Mouse (Mus musculus) stomach, embryonic 16.5 days (tissue): ENCODE results near the gene Tulp2. TPM values are rescaled to one million over a fixed set of nuclear protein-coding genes. Genes with fewer than 3 reads are reported as not detected.

Experiments
- ATAC-seq: fragments of 200-750 bp; cut with Nextera tagmentation; 2 replicates; pipeline ENCODE4 v1.8.0; 2017; ENCODE audit warnings: moderate number of reproducible peaks, moderate TSS enrichment; ENCODE audit not compliant: insufficient read depth, low FRiP score
- H3K27ac ChIP-seq: fragments of 300-500 bp; sonication (generic); 2 replicates; pipeline ENCODE4 v1.5.1; 2014; ENCODE audit warnings: low read length
- H3K27me3 ChIP-seq: fragments of 300-500 bp; sonication (generic); 2 replicates; pipeline ENCODE4 v1.6.1; 2014; ENCODE audit warnings: low read length, control low read depth, mixed read lengths; ENCODE audit not compliant: control insufficient read depth, insufficient read depth
- H3K36me3 ChIP-seq: fragments of 300-500 bp; sonication (generic); 2 replicates; pipeline ENCODE4 v1.6.1; 2014; ENCODE audit warnings: low read length; ENCODE audit not compliant: control insufficient read depth, insufficient read depth
- H3K4me1 ChIP-seq: fragments of 300-500 bp; sonication (generic); 2 replicates; pipeline ENCODE4 v1.6.1; 2014; ENCODE audit warnings: low read length, control low read depth, mixed read lengths; ENCODE audit not compliant: control insufficient read depth, insufficient read depth
- H3K4me2 ChIP-seq: fragments of 300-500 bp; sonication (generic); 2 replicates; pipeline ENCODE4 v1.6.1; 2014; ENCODE audit warnings: low read depth, low read length, mixed read lengths
- H3K4me3 ChIP-seq: fragments of 300-500 bp; sonication (generic); replicated peaks from 2 replicates; pipeline ENCODE4 v1.5.1; 2014; ENCODE audit warnings: mild to moderate bottlenecking, low read length
- H3K9ac ChIP-seq: fragments of 300-500 bp; sonication (generic); 2 replicates; pipeline ENCODE4 v1.6.1; 2014; ENCODE audit warnings: low read length
- H3K9me3 ChIP-seq: fragments of 300-500 bp; sonication (generic); replicated peaks from 2 replicates; pipeline ENCODE4 v1.6.1; 2016; ENCODE audit warnings: low read length, control low read depth; ENCODE audit not compliant: control insufficient read depth
- WGBS: fragments of 180-500 bp; shearing (Covaris S2); extraction: QIAGEN DNeasy Blood & Tissue Kit; methylation state at CpG from one replicate; pipeline ENCODE4 v1.1.7; 2014; 5-methylcytosine and 5-hydroxymethylcytosine counted together
- polyA plus RNA-seq: library from polyadenylated mRNA; unstranded; fragments of >200 nt; fragmentation: Nextera tagmentation; extraction: Ambion mirVana; gene quantifications from 2 replicates; pipeline ENCODE4 v1.2.1, GENCODE M21; 2015

Tulp2 gene
- polyA plus RNA-seq, 1 experiment from 2014 or later, result 1.5 TPM

DNA sequence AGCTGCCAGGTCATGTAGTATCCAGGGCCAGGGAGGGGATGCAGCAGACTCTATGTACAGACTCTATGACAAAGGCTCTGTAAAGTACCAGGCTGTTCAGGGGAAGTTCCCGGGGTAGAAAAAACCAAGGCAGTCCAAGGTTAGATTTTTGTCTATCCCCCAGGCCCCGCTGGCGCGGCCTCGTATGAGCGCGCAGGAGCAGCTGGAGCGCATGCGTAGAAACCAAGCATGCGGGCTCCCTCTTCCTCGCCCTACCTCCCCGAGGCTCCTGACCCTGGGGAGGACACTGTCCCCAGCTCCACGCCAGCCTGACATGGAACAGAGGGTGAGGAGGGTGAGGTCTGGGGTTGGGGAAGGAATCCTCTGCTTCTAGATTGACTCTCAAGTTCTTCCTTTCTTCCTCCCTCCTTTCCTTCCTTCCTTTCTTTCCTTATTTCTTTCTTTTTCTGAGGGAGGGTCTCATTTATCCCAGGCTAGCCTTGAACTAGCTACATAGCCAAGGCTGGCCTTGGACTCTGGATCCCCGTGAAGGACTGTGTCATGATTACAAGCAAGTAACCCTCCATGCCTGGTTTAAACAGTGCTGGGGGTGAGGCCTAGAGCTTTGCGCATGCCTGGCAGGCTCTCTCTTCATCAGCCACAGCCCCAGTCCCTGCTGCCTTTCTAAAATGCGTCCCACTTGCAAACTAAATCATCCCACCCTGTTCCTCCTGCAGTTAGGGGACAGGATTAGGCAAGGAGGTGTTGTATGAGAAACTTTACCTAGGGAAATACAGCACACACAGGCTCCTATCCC is 68.2 kb downstream of the Tulp2 start:
- H3K4me1 ChIP-seq, result 0 out of 2 replicates have a peak, but pooled peaks cover 3% of the 10 kb centered on the region
- no peaks in the 10 kb centered on the region for H3K36me3 ChIP-seq
- H3K4me3 ChIP-seq, result no peak overlapping the region
- 86% methylated on average over 16 of the region's 16 CpGs for WGBS
- no peaks in the 10 kb centered on the region for H3K27me3 ChIP-seq
- H3K9ac ChIP-seq, result no peak overlapping the region
- no peaks in the 10 kb centered on the region for H3K9me3 ChIP-seq
- no peak for ATAC-seq
- no peak overlapping the region for H3K4me2 ChIP-seq
- no peak overlapping the region for H3K27ac ChIP-seq

DNA sequence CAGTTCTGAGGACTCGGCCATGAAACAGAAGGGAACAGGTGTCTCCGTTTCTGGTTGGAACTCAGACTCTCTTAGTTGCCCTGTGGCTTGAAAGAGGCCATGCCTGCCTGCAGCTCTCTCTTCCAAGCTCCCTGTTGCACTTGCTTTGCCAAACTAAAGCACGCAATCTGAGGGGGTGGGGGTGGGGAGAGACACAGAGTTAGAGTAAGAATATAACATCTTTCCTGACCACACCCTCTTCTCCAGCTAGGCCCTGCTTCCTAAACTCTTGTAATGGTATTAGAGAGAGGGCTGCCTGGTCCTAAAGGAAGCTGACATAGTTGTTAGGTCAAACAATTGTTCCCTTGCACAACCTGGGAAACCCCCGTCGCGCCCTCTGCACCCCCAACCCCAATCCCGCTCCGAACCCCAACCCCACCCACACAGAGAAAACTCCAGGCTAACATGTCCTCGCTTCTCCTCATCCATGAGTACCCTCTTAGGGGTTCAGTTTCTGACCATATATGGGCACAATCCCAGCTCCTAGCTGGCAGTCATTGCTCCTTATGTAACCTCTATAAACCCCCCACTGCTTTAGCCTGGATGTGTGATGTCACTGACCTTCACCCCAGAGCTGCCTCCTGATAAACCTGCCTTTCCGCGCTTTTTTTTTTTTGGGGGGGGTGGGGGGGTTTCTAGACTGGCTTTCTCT is 69.3 kb downstream of the Tulp2 start:
- H3K4me2 ChIP-seq, result no peak overlapping the region
- ATAC-seq, result no peak
- no peak overlapping the region for H3K27ac ChIP-seq
- no peaks in the 10 kb centered on the region for H3K27me3 ChIP-seq
- no peaks in the 10 kb centered on the region for H3K36me3 ChIP-seq
- 74% methylated on average over 11 of the region's 11 CpGs for WGBS
- H3K9me3 ChIP-seq, result no peaks in the 10 kb centered on the region
- no peak overlapping the region for H3K4me3 ChIP-seq
- H3K9ac ChIP-seq, result no peak overlapping the region
- H3K4me1 ChIP-seq, result 0 out of 2 replicates have a peak, but pooled peaks cover 3% of the 10 kb centered on the region

DNA sequence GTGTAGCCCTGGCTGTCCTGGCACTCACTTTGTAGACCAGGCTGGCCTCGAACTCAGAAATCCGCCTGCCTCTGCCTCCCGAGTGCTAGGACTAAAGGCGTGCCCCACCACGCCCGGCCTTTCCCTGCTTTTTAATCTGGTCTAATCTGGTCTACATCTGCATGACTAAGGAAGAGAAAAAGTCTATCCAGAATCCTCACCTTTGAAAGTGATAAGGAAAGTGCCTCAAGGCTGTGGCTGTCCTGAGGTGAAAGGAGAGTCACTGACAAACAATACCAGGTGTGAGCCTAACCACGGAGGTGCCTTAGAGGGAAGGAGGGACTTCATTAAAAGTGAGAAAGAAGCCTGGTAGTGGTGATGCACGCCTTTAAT is 69.8 kb downstream of the Tulp2 start:
- H3K27ac ChIP-seq, result no peak overlapping the region
- H3K9ac ChIP-seq, result no peak overlapping the region
- no peak for ATAC-seq
- H3K27me3 ChIP-seq, result no peaks in the 10 kb centered on the region
- H3K4me1 ChIP-seq, result 0 out of 2 replicates have a peak, but pooled peaks cover 3% of the 10 kb centered on the region
- no peak overlapping the region for H3K4me3 ChIP-seq
- no peaks in the 10 kb centered on the region for H3K9me3 ChIP-seq
- WGBS, result 77% methylated on average over 8 of the region's 8 CpGs
- H3K4me2 ChIP-seq, result no peak overlapping the region
- H3K36me3 ChIP-seq, result no peaks in the 10 kb centered on the region

DNA sequence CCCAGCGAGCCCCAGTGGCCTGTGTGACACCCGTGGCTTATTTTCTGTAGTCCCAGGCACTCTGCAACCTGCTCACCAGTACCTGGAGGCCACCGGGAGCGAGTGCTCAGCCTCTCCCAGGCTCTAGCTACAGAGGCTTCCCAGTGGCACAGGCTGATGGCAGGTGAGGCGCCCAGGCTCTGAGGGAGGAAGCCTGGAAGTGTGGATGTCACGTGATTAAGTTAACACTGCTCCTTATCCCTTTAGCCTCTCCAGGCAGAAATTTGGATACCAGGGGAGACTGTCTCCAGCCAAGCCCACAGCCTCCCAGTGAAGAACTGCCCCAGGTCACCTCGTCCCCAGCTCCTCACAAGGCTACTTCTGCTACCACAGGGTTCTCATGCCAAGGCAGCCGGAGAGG is 71.8 kb downstream of the Tulp2 start:
- 65% methylated on average over 8 of the region's 8 CpGs for WGBS
- Histone ChIP-seq H3K9ac (no peak overlapping the region), H3K27me3 (no peaks in the 10 kb centered on the region), H3K27ac (no peak overlapping the region), H3K4me1 (0 out of 2 replicates have a peak, but pooled peaks cover 3% of the 10 kb centered on the region), H3K4me3 (no peak overlapping the region), H3K9me3 (no peaks in the 10 kb centered on the region), H3K36me3 (no peaks in the 10 kb centered on the region), H3K4me2 (no peak overlapping the region)
- ATAC-seq, result no peak

DNA sequence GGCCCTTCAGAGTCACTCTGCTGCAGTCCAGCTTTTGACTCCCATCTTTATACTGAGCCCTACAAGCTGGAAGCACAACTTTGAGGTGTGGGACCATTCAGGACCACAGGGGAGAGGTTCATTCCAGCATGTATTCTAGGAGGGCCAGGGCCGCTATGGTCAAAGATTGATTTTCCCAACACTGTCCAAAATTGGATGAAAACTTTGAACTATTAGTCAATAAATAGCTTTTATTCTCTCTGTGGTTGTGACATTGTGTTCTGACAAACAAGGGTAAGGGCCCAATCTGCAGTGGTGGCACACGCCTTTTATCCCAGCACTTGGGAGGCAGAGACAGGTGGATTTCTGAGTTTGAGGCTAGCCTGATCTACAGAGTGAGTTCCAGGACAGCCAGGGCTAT is 72.3 kb downstream of the Tulp2 start:
- Histone ChIP-seq H3K9me3 (no peaks in the 10 kb centered on the region), H3K27me3 (no peaks in the 10 kb centered on the region), H3K36me3 (no peaks in the 10 kb centered on the region), H3K4me3 (no peak overlapping the region), H3K4me2 (no peak overlapping the region), H3K9ac (no peak overlapping the region), H3K27ac (no peak overlapping the region), H3K4me1 (0 out of 2 replicates have a peak, but pooled peaks cover 3% of the 10 kb centered on the region)
- no peak for ATAC-seq
- 86% methylated on average over 2 of the region's 2 CpGs for WGBS

DNA sequence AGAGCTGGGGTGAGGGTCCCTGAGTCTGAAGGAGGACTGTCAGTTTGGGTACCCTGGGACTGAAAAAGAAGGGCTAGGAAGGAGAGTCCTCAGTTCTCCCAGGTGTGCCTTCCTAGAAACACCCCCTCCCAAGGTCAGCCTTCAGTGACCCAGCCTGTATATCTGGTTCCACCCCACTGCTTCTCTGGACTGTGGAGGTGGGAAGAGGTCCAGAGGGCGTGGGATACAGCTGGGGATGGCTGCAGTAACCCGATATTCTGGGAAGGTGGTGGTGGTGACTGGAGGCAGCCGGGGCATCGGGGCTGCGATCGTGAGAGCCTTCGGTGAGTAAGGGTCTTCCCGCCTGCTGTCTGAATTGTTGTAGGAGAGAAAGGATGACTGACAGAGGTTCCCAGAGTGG is 73.1 kb downstream of the Tulp2 start, which contains the start of gene Hsd17b14:
Gene Hsd17b14, plus strand, starts transcription at position 150 of the 400 bp plus-strand sequence.
- Histone ChIP-seq H3K9me3 (no peaks in the 10 kb centered on the region), H3K4me2 (no peak within 1 kb of the TSS), H3K27me3 (no peaks in the 10 kb centered on the region), H3K4me3 (no peak within 1 kb of the TSS), H3K4me1 (0 out of 2 replicates have a peak, but pooled peaks cover 6% of the 10 kb centered on the region), H3K36me3 (no peaks in the 10 kb centered on the region), H3K27ac (no peak within 1 kb of the TSS), H3K9ac (no peak within 1 kb of the TSS)
- no peak for ATAC-seq
- 37% methylated on average over 8 of the region's 8 CpGs for WGBS

DNA sequence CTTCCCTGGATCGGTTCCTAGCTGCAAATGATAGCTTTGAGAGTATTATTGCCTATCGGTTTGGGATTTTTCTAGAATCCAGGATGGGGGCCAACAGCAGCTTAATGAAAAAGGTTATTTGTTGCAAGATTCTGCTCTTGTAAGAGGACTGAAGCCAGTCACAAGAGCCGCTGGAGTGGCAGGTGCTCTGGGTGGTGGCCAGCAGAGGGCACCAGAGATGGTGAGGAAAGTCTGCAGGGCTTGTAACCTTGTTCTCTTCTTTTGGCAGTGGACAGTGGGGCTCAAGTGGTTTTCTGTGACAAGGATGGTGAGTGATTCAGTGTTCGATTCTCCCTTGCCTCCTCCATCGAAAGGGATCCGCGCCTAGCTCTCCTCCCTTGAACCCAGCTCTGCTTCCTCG is 74.1 kb downstream of the Tulp2 start:
- Histone ChIP-seq H3K9ac (0 out of 2 replicates have a peak overlapping the region, but pooled peaks have one; percentile 11), H3K9me3 (no peaks in the 10 kb centered on the region), H3K27ac (no peak overlapping the region), H3K27me3 (no peaks in the 10 kb centered on the region), H3K4me3 (no peak overlapping the region), H3K4me2 (no peak overlapping the region), H3K4me1 (0 out of 2 replicates have a peak, but pooled peaks cover 5% of the 10 kb centered on the region), H3K36me3 (no peaks in the 10 kb centered on the region)
- no peak for ATAC-seq
- 21% methylated on average over 8 of the region's 8 CpGs for WGBS

DNA sequence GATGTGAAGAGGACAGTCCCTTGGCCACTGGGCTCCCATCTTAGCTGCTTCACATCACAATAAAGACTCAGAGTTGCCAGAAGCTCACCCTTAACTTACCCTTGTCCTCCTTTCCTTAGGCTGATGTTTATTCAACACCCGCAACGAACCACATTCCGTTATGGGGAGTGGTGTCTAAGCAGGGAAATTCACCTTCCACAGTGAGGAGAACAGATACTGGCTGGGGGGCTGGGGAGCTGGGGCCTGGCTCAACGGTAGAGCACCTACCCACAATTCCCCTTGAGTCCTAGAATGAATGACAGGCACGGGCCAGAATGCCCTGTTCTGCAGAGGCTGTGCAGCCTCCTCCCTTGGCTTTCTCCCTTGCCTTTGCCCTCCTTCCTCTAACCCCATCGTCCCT is 77.2 kb downstream of the Tulp2 start:
- peak; percentile 78; the same call in 1 of the 2 replicates for ATAC-seq
- Histone ChIP-seq H3K4me1 (0 out of 2 replicates have a peak, but pooled peaks cover 5% of the 10 kb centered on the region), H3K4me2 (no peak overlapping the region), H3K9me3 (no peaks in the 10 kb centered on the region), H3K27ac (peak overlapping the region; percentile 64; the same call in 1 of the 2 replicates), H3K36me3 (no peaks in the 10 kb centered on the region), H3K9ac (no peak overlapping the region; the same call in 1 of the 2 replicates), H3K4me3 (no peak overlapping the region), H3K27me3 (no peaks in the 10 kb centered on the region)
- WGBS, result 19% methylated on average over 6 of the region's 6 CpGs

DNA sequence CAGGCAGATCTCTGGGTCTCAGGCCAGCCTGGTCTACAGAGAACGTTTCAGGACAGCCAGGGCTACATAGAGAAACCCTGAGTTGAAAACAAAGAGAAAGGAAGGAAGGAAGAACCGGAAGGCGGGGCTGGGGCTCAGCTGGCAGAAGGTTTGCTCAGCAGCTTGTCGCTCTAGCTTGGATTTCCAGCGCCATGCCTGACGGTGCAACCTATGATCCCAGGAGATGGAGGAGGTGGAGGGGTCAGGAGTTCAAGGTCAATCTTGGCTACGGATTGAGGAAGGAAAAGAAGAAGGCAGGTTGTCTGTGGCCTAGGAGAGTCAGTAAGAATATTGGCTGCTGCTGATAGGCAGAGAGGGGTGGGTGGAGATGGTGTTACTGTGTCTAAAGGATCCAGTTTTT is 78.6 kb downstream of the Tulp2 start:
- 71% methylated on average over 7 of the region's 7 CpGs for WGBS
- no peaks in the 10 kb centered on the region for H3K27me3 ChIP-seq
- no peaks in the 10 kb centered on the region for H3K9me3 ChIP-seq
- no peak overlapping the region for H3K4me2 ChIP-seq
- no peak for ATAC-seq
- no peak overlapping the region for H3K27ac ChIP-seq
- no peak overlapping the region for H3K4me3 ChIP-seq
- H3K4me1 ChIP-seq, result 0 out of 2 replicates have a peak, but pooled peaks cover 5% of the 10 kb centered on the region
- H3K36me3 ChIP-seq, result no peaks in the 10 kb centered on the region
- H3K9ac ChIP-seq, result no peak overlapping the region
